Mouse (Mus musculus) midbrain, postnatal 0 days (tissue): ENCODE results near the gene H60c. TPM values are rescaled to one million over a fixed set of nuclear protein-coding genes. Genes with fewer than 3 reads are reported as not detected.

Experiments used
- ATAC-seq: fragments of 200-750 bp; cut with Nextera tagmentation; 2 replicates; pipeline ENCODE4 v1.8.0; 2017; ENCODE audit warnings: moderate number of reproducible peaks, mild to moderate bottlenecking, moderate TSS enrichment, moderate library complexity; ENCODE audit not compliant: low FRiP score
- DNase-seq: peaks from one replicate; pipeline ENCODE4 v3.0.0-alpha.2; 2015; ENCODE audit warnings: low spot score
- H3K27ac ChIP-seq: fragments of 300-500 bp; sonication (generic); 2 replicates; pipeline ENCODE4 v1.5.1; 2014; ENCODE audit warnings: low read depth, mild to moderate bottlenecking, low read length, mixed read lengths
- H3K27me3 ChIP-seq: fragments of 300-500 bp; sonication (generic); 2 replicates; pipeline ENCODE4 v1.6.1; 2014; ENCODE audit warnings: low read length, control low read depth, mixed read lengths; ENCODE audit not compliant: insufficient read depth
- H3K36me3 ChIP-seq: fragments of 300-500 bp; sonication (generic); 2 replicates; pipeline ENCODE4 v1.6.1; 2014; ENCODE audit warnings: low read length, control low read depth, mixed read lengths; ENCODE audit not compliant: insufficient read depth
- H3K4me1 ChIP-seq: fragments of 300-500 bp; sonication (generic); 2 replicates; pipeline ENCODE4 v1.6.1; 2014; ENCODE audit warnings: mild to moderate bottlenecking, control low read depth, antibody characterized with exemption, low read length, mixed read lengths; ENCODE audit not compliant: insufficient read depth
- H3K4me2 ChIP-seq: fragments of 300-500 bp; sonication (generic); 2 replicates; pipeline ENCODE4 v1.6.1; 2014; ENCODE audit warnings: low read depth, mild to moderate bottlenecking, low read length, mixed read lengths; ENCODE audit not compliant: poor library complexity, severe bottlenecking
- H3K4me3 ChIP-seq: fragments of 300-500 bp; sonication (generic); 2 replicates; pipeline ENCODE4 v1.5.1; 2014; ENCODE audit warnings: low read depth, mild to moderate bottlenecking, low read length, moderate library complexity
- H3K9ac ChIP-seq: fragments of 300-500 bp; sonication (generic); replicated peaks from 2 replicates; pipeline ENCODE4 v1.6.1; 2014; ENCODE audit warnings: mild to moderate bottlenecking, low read length, moderate library complexity, mixed read lengths; ENCODE audit not compliant: poor library complexity, severe bottlenecking
- H3K9me3 ChIP-seq: fragments of 300-500 bp; sonication (generic); 2 replicates; pipeline ENCODE4 v1.6.1; 2016; ENCODE audit warnings: low read length, control low read depth
- CTCF ChIP-seq: IDR thresholded peaks from 2 replicates; pipeline ENCODE4 v1.5.1; 2016; ENCODE audit warnings: antibody characterized with exemption, mild to moderate bottlenecking
- WGBS: fragments of 180-500 bp; shearing (Covaris S2); extraction: QIAGEN DNeasy Blood & Tissue Kit; methylation state at CpG from one replicate; pipeline ENCODE4 v1.1.7; 2014; 5-methylcytosine and 5-hydroxymethylcytosine counted together
- polyA plus RNA-seq: library from polyadenylated mRNA; unstranded; fragments of >200 nt; fragmentation: Nextera tagmentation; extraction: Ambion mirVana; gene quantifications from 2 replicates; pipeline ENCODE4 v1.2.1, GENCODE M21; 2015
- total RNA-seq: library from RNA; depleted of rRNA; stranded (reverse); fragments of >200 nt; gene quantifications from 2 replicates; pipeline ENCODE4 v1.2.3, GENCODE M21; 2014; rRNA removed

H60c gene
- total and polyA plus RNA-seq, 2 experiments from 2014 or later = 0.66 TPM; not detected in 1

- H3K27ac ChIP-seq = no peak overlapping the region
- H3K9ac ChIP-seq = no peak overlapping the region
- H3K9me3 ChIP-seq = no peaks in the 10 kb centered on the region
- TF ChIP-seq CTCF = no peak
- no peaks in the 10 kb centered on the region for H3K27me3 ChIP-seq
- no peaks in the 10 kb centered on the region for H3K4me1 ChIP-seq
- ATAC-seq = no peak
- H3K4me3 ChIP-seq = no peak overlapping the region
- DNase-seq = no peak
- H3K4me2 ChIP-seq = no peak overlapping the region
- no peaks in the 10 kb centered on the region for H3K36me3 ChIP-seq
- WGBS = 64% methylated on average over 5 of the region's 5 CpGs
These were observed 30.8 kb downstream of the H60c start for GRCm38 (mm10) chr10:3236638-3237270.

GRCm38 (mm10) chr10:3228447-3229195 lies 39.0 kb downstream of the H60c start:
- no peaks in the 10 kb centered on the region for H3K9me3 ChIP-seq
- no peak overlapping the region for H3K4me3 ChIP-seq
- H3K4me2 ChIP-seq = no peak overlapping the region
- 58% methylated on average over 2 of the region's 2 CpGs for WGBS
- no peak for ATAC-seq
- no peak for DNase-seq
- H3K4me1 ChIP-seq = no peaks in the 10 kb centered on the region
- no peak for TF ChIP-seq CTCF
- H3K27me3 ChIP-seq = no peaks in the 10 kb centered on the region
- H3K27ac ChIP-seq = no peak overlapping the region
- H3K9ac ChIP-seq = no peak overlapping the region
- no peaks in the 10 kb centered on the region for H3K36me3 ChIP-seq

Other genes with a start within 250 kb of the H60c start
- 62.1 and 66.5 TPM in 2 replicates for gene Ppp1r14c, start 98.3 kb upstream of the H60c start, total RNA-seq
- 70.3 and 72.1 TPM in 2 replicates for gene Ppp1r14c, start 98.3 kb upstream of the H60c start, polyA plus RNA-seq